Mouse (Mus musculus) Muller cell, postnatal 12 days (primary cell): ENCODE measurements around the gene Zfp69.

Experiments
- DNase-seq: peaks from one replicate; pipeline ENCODE4 v3.0.0-alpha.2; 2015; ENCODE audit errors: inconsistent ontology term

The Zfp69 gene

DNA sequence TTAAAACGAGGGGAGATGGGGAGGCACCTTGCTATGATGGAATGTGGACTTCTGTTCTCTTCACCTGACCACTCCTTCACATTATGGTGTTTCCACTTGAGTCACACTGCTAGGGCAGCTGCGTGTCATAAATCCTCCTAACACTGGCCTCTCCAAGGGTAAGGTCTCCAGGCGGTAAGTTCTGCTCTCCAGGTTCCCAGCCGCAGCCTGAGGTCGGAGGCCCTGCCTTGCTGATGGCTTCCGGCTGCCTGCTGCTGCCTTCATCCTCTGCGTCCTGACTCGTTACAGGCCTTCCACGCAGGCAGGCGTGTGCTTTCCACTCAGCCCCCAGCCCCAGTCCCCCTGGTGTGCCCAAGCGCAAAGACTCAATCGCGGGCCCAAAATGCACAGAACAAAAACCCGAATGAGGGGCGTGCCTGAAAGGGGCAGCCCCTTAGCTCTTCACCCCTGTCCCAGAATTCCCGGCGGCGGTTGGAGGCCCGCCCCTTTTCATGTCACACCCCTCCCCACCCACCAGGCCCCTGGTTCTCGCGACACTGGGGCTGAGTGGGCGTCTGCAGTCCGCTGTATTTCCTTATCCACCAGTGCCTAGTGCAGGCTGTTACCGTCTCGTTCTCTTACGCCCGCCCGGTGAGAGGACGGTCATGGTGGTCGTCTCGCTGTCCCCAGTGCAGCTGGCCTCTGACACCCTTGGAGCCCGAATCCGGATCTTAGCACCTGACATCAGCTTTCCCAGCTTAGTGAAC lies 26.8 kb downstream of the Zfp69 start, which contains the start of gene Exo5:
TSS of gene Exo5 (minus strand) at position 464 of the 746 bp plus-strand sequence.
- peak; percentile 98 for DNase-seq

DNA sequence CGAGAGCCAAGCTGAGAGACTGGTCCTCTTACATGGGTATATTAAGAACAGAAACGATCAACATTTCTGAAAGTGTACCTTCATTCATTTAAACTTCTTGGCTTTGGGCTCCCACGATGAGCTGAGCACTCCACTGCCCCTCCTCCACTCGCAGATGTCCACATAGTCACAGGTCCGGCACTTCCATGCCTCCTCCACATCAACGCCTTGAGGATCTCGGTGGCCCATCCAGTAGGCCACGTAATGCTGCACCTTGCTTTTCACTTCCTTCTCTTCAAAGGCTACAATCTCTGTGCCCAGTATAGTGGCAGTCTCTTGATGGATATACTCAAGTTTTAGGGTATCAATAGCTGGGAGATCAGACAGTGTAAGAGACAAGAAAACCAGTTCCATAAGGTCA lies 30.0 kb downstream of the Zfp69 start:
- DNase-seq: no peak

DNA sequence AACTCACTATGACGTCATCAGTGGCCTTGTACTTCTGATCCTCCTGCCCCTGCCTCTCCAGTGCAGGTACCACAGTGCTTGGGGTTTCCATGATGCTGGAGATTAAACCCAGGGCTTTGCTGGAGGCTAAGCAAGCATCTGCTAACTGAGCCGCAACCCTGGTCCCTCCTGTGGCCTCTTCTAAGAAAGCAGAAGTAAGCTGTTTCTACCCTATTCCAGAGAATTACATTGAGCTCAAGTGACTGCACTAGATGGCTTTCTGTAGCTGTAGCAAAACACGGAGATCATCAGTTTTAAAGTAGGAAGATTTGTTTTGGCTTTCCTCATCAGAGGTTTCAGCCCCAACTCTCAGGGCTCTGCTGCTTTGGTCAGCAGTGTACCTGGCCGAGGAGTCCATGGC lies 37.0 kb downstream of the Zfp69 start:
- DNase-seq: no peak

GRCm38 (mm10) chr4:120913861-120914260 lies 37.6 kb downstream of the Zfp69 start:
- no peak for DNase-seq

DNA sequence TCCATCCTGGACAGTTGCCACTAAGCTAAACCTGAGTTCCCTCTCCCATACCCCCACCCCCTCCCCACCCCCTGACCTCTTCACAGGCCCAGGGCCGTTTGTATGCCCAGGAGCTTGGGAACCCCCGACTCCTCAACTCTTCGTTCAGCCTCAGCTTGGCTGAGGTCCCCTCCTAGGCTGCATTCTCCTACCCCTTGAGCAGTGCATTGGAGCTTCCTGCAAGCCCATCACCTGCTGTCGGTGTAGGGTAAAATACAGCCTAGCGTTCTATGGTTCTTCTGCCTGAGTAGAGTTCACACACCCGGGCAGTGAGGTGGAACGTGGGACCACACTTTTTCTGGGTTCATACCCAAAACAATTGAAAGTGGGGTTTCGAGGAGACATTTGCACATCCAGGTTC lies 38.1 kb downstream of the Zfp69 start:
- no peak for DNase-seq

- no peak for DNase-seq
These were observed 38.6 kb downstream of the Zfp69 start for GRCm38 (mm10) chr4:120912866-120913265.

GRCm38 (mm10) chr4:120911086-120911485 lies 40.4 kb downstream of the Zfp69 start:
- no peak for DNase-seq

GRCm38 (mm10) chr4:120909558-120910150 lies 41.8 kb downstream of the Zfp69 start:
- DNase-seq: peak; percentile 52

GRCm38 (mm10) chr4:120905644-120906043 lies 45.9 kb downstream of the Zfp69 start:
- DNase-seq: no peak

DNA sequence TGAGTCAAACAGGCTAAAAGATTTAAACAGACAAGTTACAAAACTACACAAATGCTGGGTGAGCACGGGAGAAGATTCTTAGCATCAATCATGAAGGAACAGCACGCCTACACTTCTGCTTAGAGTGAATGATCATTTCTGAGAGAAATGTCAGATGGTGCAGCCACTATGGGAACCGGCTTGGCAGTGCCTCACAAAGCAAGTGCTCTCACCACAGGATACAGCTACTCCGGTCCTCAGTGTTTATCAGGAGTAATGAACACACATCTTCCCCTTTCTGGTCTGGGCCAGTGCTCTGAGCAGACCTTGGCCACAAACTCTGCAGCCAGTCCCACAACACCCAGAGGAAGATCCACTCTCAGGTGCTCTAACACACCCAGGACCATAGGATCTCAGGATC lies 47.0 kb downstream of the Zfp69 start:
- no peak for DNase-seq

DNA sequence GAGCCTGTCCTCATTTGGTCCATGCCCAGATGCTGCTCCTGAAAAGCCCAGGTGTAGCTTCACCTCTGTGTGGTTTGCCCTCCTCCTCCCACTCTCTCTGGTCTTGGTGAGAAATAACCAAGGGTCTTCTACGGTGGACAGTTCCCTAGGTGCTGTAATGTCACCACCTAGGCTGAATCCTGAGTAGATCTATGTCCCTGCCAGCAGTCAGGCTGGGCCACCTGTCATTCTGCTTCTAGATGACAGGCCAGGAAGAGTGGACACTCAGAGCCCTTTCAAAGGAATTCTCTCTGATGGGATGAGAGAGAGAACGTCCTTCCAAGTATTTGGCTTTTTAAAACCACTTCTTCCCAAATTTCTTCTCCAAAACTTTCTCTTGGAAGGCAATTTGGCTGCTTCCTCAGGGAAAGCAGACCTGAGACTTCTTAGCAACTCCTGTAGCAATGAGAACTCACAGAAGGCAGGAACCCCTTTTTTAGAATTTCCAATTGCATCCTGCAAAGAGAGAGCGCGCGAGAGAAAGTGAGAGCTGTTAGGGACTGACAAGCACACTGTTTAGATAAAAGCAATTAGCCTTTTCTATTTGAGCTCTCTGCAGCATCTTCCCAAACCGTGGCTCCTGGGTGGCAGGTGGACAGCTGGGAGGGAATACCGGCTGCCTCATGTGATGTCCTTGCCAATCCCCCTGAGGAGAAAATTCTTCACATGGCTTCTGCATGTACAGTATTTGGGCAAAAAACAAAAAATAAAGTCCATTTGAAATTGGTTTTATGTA lies 55.5 kb downstream of the Zfp69 start:
- no peak for DNase-seq

DNA sequence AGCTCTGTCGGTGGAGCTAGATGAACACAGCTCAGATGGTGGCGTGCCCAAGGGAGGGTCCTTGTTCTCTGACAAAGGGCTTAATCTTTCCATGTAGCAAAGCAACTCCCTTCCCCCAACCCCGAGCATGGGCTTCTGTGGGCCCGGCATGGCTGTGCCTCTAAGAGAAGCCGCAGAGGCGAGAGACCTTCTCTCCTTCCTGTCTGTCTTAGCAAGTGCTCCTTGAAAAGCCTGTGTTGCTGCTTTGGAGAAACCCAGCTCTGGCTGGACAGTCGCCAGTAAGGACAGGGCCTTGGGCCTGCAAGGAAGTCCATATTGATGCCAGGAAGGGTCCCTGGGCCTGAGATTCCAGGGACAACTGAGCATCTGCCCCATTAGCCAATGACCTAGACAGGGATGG lies 56.3 kb downstream of the Zfp69 start:
- DNase-seq: no peak

- DNase-seq: no peak
These were observed 56.9 kb downstream of the Zfp69 start for GRCm38 (mm10) chr4:120894584-120894983.

GRCm38 (mm10) chr4:120893656-120894401 lies 57.7 kb downstream of the Zfp69 start:
- peak; percentile 14 for DNase-seq

GRCm38 (mm10) chr4:120892516-120892915 lies 59.0 kb downstream of the Zfp69 start:
- no peak for DNase-seq

GRCm38 (mm10) chr4:120891960-120892359 lies 59.5 kb downstream of the Zfp69 start:
- no peak for DNase-seq

DNA sequence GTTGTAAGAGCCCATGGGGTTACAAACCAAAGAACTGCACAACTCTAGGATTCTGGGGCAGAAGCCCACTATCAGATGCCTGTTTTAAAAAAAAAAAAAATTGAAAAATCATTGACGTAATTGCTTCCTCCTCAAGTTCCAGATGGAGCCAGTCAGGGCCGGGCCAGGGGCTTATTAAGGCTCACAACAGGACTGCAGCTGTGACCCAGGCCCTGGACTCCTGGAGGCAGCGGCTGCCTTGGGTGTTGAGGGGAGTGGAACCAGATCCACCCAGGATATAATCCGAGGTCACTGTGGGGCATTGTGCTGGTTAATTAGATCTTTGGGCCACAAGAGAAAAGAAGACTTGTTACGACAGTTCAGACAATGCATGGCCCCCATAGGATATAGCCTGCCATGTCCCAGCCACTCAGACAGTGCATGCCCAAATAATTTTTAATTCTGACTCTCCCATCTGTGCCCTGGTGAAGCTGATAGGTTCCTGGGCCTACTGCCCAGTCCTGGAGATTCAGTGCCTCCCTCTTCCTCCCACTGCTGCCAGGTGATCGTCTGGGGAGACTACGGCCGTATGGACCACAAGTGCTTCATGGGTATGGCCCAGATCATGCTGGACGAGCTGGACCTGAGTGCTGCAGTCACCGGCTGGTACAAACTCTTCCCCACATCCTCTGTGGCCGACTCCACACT lies 60.6 kb downstream of the Zfp69 start:
- no peak for DNase-seq

DNA sequence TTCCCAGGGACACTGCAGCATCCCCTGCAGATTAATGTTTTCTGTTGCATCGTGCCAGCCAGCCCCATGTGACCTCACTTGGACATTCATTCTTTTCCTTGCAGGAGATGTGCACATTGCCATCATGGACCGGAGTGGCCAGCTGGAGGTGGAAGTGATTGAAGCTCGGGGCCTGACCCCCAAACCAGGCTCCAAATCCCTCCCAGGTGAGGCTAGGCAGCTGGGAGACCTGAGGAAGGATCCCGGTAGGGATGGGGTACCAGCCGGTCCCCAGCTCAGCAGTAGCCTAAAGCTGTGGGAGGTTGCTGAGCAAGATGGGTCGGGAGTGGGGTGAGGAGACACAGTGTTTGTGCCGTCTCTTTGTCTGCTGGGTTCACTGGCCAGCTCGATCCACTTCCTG lies 62.6 kb downstream of the Zfp69 start:
- no peak for DNase-seq

GRCm38 (mm10) chr4:120887381-120888112 lies 64.0 kb downstream of the Zfp69 start:
- peak; percentile 47 for DNase-seq

DNA sequence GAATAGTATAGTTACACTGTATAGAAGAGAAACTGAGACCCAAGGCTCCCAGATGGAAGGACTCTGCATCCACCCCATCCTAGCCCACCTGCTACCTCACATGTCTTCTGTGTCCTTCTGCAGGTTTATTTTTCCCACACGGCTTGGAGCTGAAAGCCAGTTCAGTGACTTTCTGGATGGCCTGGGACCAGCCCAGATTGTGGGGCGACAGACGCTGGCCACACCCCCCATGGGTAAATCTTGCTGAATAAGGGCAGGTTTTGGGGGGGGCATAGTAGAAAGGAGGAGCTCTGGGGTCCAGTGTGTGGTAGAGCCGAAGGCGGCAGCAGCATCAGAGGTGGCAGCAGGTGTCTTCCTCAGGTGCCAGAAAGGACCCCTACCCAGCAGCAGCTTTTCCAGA lies 64.7 kb downstream of the Zfp69 start:
- DNase-seq: no peak

GRCm38 (mm10) chr4:120886131-120886530 lies 65.4 kb downstream of the Zfp69 start:
- DNase-seq: no peak
